Mouse (Mus musculus) T-helper 1 cell (primary cell): ENCODE results near the gene Hspg2.
"Not testable (repeated sequence)": the region's sequence is repeated elsewhere in the genome, so short reads cannot be mapped to it uniquely, and the experiment has no call there.

Experiments used
- in situ Hi-C: fragments of 300-600 bp; cut with MboI, MseI; formaldehyde crosslinking; loops from one replicate; pipeline ENCODE4 v1.15.1; 2025; ENCODE audit warnings: high pct_unique_total_duplicates

Hspg2 gene

DNA sequence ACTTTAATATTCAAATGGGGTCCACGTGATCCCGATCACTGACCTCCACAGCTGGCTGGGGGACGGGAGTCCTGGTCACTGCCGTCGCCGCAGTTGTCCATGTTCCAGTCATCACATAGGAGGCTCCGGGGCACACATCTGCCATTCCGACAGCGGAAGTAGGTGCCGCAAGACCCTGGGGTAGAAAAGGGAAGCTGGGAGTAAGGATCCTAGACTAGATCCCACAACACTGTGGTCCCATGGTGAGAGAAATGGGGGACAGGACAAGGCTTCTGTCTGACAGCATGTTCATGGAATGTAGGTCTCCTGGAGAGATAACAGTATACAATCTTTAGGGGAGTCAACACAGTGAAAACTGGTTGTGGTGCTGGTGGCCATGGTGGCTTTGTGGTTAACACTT, 105.9 kb downstream of the Hspg2 start, which contains the start of gene Ldlrad2:
TSS of gene Ldlrad2 (minus strand) at position 101 of the 400 bp plus-strand sequence.
- in situ Hi-C loops, result no loop called here

DNA sequence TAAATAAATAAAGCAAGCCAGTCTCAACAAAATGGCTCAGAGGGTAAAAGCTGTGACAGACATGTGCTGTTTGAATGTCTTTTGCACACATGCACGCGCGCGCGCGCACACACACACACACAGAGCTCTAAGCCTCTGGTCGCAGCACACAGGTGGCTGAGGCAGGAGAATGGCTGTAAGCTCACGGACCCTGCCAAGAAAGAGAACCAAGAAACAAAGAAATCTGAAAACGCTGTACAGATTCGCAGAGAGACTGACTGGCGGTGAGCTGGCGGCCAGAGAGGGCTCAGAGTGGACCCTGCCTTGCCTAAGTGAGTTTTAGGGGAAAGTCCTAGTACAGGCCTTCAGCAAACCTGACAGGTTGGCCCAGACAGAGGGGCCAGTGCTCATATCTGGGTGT, 108.9 kb downstream of the Hspg2 start:
- in situ Hi-C loops, result no loop called here

DNA sequence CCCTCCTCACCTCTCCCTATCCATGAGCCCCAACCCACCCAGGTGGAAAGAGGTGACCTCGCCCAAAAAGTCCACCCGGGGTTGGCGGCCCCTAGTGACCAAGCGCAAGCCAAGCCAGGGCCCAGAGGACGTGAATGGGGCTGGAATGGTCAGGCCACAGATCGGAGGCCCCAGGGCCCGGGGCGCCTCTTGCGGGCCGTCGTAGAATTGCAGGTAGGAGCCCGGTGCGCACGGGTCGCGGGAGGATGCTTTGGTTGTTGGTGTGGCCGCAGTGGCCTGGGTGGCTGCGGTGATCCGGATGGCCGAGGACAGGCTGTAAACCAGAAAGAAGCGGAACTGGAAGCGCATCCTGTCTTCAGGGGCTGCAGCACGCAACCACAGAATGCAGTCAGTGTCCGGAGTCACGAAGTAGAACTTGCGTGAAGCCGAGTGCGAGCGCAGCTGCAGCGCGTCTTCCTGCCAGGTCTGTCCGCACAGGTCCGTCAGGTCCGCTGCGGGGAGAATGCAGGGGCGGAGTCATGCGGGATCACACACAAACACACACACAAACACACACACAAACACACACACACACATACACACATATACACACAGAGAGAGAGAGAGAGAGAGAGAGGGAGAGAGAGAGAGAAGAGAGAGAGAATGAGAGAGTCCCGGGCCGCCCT, 109.7 kb downstream of the Hspg2 start:
- in situ Hi-C loops, result no loop called here

DNA sequence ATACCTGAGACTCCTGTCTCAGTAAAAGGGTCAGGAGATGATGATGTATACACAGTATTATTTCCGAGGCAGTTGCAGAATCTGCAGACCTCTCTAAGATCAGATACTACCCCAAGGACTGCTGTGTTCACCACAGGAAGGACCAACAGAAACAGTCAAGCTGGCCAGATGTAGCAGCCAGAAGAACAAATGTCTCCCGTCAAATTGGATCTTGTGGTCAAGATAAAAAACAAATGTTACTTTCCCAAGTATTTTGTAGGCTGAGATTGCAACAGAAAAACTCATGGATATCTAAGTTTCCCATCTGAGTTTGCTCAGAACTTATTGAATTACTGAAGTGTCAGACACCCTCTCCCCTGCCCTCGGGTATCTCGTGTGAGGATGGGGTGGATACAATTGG, 111.2 kb downstream of the Hspg2 start:
- in situ Hi-C loops, result no loop called here

DNA sequence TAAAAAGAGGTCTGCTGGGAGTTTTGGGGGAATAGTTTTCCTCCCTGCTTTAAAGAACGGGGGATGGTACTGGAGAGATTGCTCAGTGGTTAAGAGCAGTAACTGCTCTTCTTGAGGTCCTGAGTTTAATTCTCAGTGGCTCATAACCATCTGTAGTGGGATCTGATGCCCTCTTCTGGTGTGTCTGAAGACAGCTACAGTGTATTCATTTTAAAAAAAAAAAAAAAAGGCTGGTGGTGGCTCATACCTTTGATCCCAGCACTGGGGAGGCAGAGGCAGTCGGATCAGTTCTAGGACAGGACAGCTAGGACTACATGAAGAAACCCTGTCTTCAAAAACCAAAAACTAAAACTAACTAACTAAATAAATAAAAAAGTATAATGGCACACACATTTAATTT, 111.7 kb downstream of the Hspg2 start:
- in situ Hi-C loops, result no loop called here

DNA sequence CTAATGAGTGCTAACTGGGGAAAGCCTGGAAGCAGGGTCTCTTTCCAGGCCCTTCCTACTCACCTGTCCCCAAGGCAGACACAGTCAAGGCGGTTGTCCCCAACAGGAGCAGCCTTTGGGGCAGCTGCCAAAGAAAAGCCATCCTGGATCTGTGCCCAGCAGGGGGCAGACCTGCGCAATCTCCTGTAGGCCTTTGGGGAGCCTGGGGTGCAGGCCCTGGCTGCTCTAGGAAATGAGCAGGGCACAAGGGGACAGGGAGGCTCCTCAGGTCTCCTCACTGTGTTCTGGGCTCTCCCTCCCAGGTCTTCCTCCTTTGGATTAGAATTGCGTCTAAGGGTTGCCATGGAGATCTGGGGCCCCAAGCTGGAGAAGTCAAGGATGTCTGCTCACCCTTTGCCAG, 113.2 kb downstream of the Hspg2 start:
- in situ Hi-C loops, result no loop called here

DNA sequence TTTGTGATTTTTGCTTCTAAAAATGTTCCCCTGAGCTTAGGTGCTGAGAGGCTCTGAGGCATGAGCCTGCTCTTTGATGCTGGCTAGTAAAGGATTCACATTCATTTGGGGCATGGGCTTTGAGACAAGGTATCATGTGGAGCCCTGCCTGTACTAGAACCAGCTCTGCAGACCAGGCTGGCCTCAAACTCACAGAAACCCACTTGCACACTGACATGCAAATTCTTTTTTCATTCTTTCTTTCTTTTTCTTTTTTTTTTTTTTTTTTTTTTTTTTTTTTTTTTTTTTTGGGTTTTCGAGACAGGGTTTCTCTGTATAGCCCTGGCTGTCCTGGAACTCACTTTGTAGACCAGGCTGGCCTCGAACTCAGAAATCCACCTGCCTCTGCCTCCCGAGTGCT, 120.5 kb downstream of the Hspg2 start:
- in situ Hi-C loops, result not testable (repeated sequence)

DNA sequence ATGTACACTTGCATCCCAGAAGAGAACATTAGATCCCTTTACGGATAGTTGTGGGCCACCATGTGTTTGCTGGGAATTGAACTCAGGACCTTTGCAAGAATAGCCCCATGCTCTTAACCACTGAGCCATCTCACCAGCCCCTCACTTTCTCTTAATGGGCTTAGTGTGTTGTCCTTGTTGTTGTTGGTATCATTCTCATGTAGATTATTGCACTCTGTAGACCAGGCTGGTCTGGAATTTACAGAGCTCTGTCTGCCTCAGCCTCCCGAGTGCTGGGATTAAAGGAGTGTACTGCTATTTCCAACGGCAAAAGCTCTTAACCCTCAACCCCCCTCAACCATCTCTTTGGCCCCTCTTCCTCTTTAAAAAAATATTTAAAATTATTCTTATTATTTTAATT, 121.0 kb downstream of the Hspg2 start:
- in situ Hi-C loops, result no loop called here

DNA sequence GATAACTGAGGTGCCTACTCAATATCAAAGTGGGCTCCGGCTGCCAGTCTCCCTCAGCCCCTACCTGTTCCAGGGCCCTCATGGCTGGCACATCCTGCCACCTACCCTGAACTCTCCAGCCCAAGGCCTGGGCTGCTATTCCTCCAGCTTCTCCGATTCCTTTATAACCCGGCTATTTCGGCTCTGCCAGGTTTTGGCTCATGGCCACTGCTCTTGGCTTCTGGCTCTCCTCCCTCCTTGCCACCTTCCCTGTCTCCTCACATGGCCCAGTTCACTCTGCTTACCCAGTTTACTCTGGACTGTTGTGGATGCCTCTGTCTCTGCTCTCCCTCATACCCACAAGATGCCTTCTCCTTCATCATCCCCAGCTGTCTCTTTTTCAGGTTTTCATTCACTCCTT, 122.4 kb downstream of the Hspg2 start:
- in situ Hi-C loops, result no loop called here

DNA sequence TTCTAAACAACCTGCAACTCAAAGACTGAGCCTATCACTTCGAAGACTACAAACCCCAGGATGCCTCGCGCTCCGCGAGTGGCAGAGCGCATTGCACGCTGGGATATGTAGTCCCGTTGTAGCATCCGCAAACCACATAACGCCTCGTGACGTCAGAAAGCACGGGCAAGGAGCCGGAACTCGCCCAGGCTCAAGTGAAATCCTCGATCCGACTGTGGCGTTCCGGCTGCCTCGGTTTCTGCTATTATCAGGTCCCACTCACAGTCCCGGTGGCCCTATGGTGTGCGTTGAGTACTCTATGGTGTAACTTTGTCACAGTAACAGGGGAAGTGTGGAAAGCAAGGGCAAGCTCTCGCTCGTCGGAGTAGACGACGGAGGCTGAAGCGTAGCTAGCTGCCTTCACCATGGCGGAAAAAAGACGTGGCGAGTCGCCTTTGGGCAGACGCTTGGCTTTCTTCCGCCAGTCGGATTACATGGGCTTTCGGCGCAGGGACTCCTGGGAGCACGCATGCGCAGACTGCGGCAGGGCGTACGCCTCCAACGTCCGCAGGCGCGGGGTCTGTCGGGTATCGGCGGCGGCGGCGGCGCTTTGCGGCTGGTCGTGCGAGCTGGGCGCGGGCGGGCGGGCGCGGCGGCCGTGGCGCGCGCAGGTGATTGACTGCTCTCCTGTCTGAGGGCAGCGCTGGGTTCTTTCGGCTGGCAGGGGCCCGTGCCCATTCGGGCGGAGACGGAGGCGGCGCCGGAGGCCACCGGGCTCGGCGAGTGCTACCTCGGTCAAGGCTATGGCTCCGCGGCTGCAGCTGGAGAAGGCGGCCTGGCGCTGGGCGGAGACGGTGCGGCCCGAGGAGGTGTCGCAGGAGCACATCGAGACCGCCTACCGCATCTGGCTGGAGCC, 125.3 kb downstream of the Hspg2 start, which contains the start of gene Usp48:
TSS of gene Usp48 (plus strand) at position 155 of the 895 bp plus-strand sequence.
- in situ Hi-C loops, result no loop called here

DNA sequence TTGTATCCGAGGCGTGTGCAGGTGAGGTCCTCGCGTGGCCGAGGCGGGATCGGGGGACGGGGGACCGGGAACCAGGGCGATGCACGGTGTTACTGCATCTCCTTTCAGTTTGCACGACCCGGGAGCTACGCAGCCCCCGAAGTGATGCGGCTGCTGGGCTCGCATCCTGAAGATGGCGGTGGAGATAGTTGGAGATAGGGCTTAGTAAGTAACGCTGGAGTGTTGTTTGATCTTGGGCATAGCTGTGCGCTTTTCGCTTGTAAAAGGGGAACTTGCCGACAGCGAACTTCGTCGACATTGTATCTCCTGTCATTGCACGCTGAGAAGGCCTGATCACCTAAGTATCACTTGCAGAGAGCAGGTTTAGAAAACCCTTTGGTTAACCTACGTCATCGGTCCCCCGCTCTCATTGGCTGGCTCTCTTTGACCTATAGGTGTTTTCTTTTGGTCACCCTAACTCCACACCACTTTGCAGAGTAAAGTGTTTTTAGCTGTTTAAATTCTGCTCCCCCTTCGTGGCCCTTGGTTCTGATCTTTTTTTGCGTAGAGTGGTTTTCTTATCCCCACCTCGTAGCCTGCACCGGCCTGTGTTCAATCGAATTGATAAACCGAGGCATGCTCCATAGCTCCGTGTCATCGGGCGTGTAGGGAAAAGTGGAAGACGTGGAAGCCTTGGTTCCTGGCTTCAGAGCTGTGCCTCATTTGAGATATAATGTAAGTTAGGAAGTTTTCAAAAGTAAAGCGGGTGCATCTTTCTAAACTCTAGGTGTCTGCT, 126.1 kb downstream of the Hspg2 start:
- in situ Hi-C loops, result no loop called here

DNA sequence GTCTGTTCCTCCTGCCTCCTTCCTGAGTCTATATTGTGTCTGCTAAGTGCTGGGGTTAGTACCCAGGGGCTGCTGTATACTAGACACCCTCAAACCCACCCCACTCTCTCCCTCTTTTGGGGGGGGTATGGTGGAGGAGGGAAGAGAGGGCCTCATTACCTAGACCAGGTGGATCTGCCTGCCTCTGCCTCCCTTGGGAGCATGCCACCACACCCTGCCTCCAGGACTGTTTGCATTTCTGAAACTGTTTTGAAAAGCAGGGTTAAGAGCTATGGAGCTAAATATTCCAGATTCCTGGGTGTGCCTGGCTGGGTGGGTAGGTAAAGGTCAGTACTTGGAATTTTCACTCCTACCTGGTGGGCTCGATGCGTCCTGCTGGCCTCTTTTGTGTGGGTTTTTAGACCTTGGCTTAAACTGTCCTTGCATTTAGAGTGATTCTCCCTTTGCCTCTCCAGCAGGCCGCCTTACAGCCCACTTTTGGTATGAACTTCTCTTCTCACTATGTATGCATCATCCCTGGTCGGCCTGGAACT, 128.6 kb downstream of the Hspg2 start:
- in situ Hi-C loops, result no loop called here

DNA sequence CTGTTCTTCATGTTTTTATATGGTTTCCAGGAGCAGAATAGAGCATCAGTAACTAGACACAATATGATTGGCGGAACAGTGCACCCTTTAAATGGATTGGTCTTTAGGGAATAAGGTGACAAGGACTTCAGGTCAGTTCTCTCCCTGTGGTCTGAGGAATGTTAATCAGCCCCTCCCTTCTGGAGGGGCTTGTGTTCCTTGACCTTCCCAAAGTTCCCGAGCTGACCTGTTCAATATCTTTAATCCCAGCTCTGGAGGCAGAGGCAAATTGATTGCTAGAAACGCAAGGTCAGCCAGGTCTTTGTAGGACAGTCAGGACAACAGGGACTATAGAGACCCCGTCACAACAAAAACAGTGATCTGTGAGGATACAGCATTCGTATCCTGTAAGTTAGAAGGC, 130.0 kb downstream of the Hspg2 start:
- in situ Hi-C loops, result no loop called here

DNA sequence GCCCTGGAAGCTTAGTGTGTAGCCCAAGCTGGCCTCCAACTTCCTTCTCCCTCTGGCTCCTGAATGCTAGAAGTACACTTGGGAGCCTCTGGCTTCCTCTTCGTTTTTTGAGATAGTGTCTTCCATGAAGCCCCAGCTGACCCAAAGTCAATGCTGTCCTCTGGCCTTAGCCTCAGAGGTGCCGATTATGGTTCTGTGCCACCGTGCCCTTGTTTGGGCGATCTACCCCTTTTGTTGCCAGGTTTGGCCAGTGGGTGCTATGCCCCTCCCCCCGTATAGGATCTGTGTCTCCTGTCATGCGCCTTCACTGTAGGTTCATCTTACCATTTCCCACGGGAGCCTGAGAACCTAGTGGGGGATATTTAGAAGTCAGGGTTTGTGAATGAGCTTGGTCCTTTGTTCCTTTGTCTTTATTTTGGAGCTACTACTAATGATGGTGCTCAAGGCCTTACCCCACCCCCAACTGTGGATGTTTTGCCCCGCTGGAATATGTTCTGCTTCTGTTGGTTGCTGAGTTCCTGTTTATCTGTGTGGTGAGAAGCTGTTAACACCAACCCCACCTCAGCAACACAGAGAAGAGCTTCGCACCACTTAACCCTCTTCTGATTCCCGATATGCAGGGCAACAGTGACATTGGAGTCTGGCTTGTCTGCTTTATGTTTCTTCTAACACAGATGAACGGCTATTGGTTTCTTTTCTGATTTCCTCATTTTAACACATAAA, 135.0 kb downstream of the Hspg2 start:
- in situ Hi-C loops, result no loop called here

DNA sequence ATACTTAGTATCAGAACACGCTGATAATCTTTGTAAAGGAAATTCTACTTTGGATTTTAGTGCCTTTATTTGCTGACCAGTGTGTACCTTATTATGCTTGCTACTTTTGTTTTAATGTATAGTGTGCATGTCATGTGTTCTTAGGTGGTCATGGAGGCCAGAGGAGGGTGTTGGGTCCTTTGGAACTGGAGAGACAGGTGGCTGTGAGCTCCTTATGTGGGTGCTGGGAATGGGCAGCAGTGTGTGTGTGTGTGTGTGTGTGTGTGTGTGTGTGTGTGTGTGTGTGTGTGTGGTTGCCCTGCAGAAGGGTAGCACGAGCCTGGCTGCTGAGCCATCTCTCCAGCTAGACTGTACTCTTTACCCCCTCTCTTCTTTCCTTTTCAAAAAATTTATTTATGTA, 138.5 kb downstream of the Hspg2 start:
- in situ Hi-C loops, result no loop called here

DNA sequence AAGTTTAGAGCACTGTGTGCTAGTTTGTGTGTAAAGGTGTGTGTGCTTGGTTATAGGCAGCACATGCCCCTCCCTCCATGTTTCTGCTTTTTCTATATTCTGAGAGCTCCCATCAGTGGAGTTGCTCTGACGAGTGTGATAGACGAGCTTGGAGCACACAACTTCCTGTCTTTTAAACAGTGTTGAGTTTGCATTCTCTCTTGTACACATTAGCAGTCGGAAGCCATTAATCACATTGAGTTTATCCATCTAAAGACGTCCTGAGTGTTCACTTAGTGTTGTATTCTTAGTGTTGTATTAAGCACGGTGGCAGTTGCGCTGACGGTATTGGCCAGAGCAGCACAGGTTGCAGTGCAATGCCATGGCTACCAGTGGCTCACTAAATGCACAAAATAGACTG, 140.7 kb downstream of the Hspg2 start:
- in situ Hi-C loops, result no loop called here

DNA sequence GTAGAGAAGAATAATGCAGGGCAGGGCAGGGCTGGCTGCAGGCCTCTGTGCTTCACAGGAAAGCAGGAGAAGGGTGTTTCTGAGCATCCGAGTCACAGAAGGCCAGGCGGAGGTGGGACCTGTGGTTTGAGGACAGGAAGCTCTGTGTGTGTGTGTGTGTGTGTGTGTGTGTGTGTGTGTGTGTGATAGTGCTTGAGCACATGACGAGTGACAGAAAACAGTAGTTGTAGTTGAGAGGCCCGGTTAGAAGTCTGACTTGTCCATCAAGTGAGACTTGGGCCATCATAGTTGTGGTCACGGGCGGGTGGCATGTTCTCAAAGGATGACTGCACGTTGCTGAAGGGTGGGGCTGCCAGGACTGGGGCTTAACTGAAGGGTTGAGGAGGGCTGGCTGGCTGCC, 141.1 kb downstream of the Hspg2 start:
- in situ Hi-C loops, result no loop called here

DNA sequence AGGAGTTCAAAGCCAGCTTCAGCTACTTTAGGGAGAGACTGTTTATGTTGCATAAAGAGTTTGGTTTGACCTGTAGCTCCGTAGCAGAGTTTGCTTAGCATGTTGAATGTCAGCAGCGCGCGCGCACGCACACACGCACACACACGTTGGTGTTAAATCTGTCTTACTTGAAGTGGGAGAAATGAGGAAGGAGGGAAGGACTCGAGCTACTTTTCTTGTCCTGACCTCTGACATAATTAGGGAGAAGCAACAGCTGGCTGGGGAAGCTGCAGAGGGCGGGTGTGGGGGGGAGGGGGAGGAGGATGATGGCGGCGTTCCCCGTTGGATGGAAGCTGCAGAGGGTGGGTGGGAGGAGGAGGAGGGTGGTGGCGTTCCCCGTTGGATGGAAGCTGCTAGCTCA, 141.7 kb downstream of the Hspg2 start:
- in situ Hi-C loops, result no loop called here
